Mouse (Mus musculus) heart, adult 9 months (tissue): ENCODE data around the gene Sftpa1.

ENCODE experiments used
- DNase-seq, 2 experiments: peaks; one replicate each; pipeline ENCODE4 v3.0.0; 2022; ENCODE audit warnings: low spot score in 2 of 2

The Sftpa1 gene

GRCm38 (mm10) chr14:41160743-41161142, 29.2 kb downstream of the Sftpa1 start:
- no peak for DNase-seq

- peak in 1 of 2 experiments; percentile 18 for DNase-seq
Measured at GRCm38 (mm10) chr14:41162663-41163062, 31.1 kb downstream of the Sftpa1 start.

- DNase-seq = no peak
Measured at GRCm38 (mm10) chr14:41167278-41167677, 35.7 kb downstream of the Sftpa1 start.

GRCm38 (mm10) chr14:41168567-41168966, 37.0 kb downstream of the Sftpa1 start:
- DNase-seq = no peak

- DNase-seq = no peak
Measured at GRCm38 (mm10) chr14:41170514-41170913, 38.9 kb downstream of the Sftpa1 start.

GRCm38 (mm10) chr14:41174802-41175201, 43.2 kb downstream of the Sftpa1 start:
- no peak for DNase-seq

GRCm38 (mm10) chr14:41185059-41185821, 53.7 kb downstream of the Sftpa1 start, which contains the start of gene Sftpd:
Gene Sftpd (minus strand): TSS chr14:41185149.
- no peak for DNase-seq
